Mouse (Mus musculus) limb, embryonic 12.5 days (tissue): ENCODE data around the gene Cadps. TPM values are rescaled to one million over a fixed set of nuclear protein-coding genes. Genes with fewer than 3 reads are reported as not detected.

Source experiments
- ATAC-seq: fragments of 200-750 bp; cut with Nextera tagmentation; 2 replicates; pipeline ENCODE4 v1.8.0; 2017; ENCODE audit warnings: low read depth, moderate TSS enrichment; ENCODE audit not compliant: insufficient number of reproducible peaks, insufficient read depth, low FRiP score, low TSS enrichment
- H3K27ac ChIP-seq: fragments of 300-500 bp; sonication (generic); 2 replicates; pipeline ENCODE4 v1.5.1; 2016; ENCODE audit warnings: mild to moderate bottlenecking, moderate library complexity
- H3K27me3 ChIP-seq: fragments of 300-500 bp; sonication (generic); 2 replicates; pipeline ENCODE4 v1.6.1; 2016; ENCODE audit warnings: mild to moderate bottlenecking, moderate library complexity
- H3K36me3 ChIP-seq: fragments of 300-500 bp; sonication (generic); 2 replicates; pipeline ENCODE4 v1.6.1; 2016; ENCODE audit warnings: mild to moderate bottlenecking, moderate library complexity
- H3K4me1 ChIP-seq: fragments of 300-500 bp; sonication (generic); replicated peaks from 2 replicates; pipeline ENCODE4 v1.6.1; 2016
- H3K4me2 ChIP-seq: fragments of 300-500 bp; sonication (generic); 2 replicates; pipeline ENCODE4 v1.6.1; 2016; ENCODE audit warnings: mild to moderate bottlenecking, moderate library complexity
- H3K4me3 ChIP-seq: fragments of 300-500 bp; sonication (generic); replicated peaks from 2 replicates; pipeline ENCODE4 v1.5.1; 2016; ENCODE audit warnings: mild to moderate bottlenecking
- H3K9ac ChIP-seq: fragments of 300-500 bp; sonication (generic); replicated peaks from 2 replicates; pipeline ENCODE4 v1.6.1; 2016; ENCODE audit warnings: mild to moderate bottlenecking, moderate library complexity
- H3K9me3 ChIP-seq: fragments of 300-500 bp; sonication (generic); 2 replicates; pipeline ENCODE4 v1.6.1; 2016; ENCODE audit warnings: mild to moderate bottlenecking, moderate library complexity
- WGBS: fragments of 180-500 bp; shearing (Covaris S2); methylation state at CpG from one replicate; pipeline ENCODE4 v1.1.7; 2016; 5-methylcytosine and 5-hydroxymethylcytosine counted together
- polyA plus RNA-seq: library from polyadenylated mRNA; unstranded; fragments of >200 nt; fragmentation: Nextera tagmentation; extraction: Ambion mirVana; gene quantifications from 2 replicates; pipeline ENCODE4 v1.2.1, GENCODE M21; 2016

Cadps gene
- polyA plus RNA-seq = 0.40 and 1.1 TPM in 2 replicates

- Histone ChIP-seq H3K9ac (peak within 1 kb of the TSS; percentile 54), H3K27me3 (peaks cover 28% of the 10 kb centered on the region), H3K4me2 (peak within 1 kb of the TSS; percentile 98), H3K4me1 (peaks cover 11% of the 10 kb centered on the region), H3K4me3 (peak within 1 kb of the TSS; percentile 58), H3K9me3 (no peaks in the 10 kb centered on the region), H3K36me3 (no peaks in the 10 kb centered on the region), H3K27ac (no peak within 1 kb of the TSS)
- WGBS = under 1% methylated on average over 58 of the region's 71 CpGs
- peak; percentile 61 for ATAC-seq
Measured at GRCm38 (mm10) chr14:12822491-12823219, at the start of gene Cadps. Cadps (minus strand) TSS chr14:12823079.

GRCm38 (mm10) chr14:12869605-12870004, 46.7 kb upstream of the Cadps start:
- no peak for ATAC-seq
- H3K9me3 ChIP-seq = no peaks in the 10 kb centered on the region
- no peak overlapping the region for H3K4me3 ChIP-seq
- H3K4me1 ChIP-seq = no peaks in the 10 kb centered on the region
- H3K27me3 ChIP-seq = no peaks in the 10 kb centered on the region
- H3K9ac ChIP-seq = no peak overlapping the region
- no peak overlapping the region for H3K4me2 ChIP-seq
- no peaks in the 10 kb centered on the region for H3K36me3 ChIP-seq
- no peak overlapping the region for H3K27ac ChIP-seq
- 100% methylated on average over 1 of the region's 1 CpGs for WGBS

- ATAC-seq = no peak
- H3K36me3 ChIP-seq = no peaks in the 10 kb centered on the region
- 64% methylated on average over 2 of the region's 2 CpGs for WGBS
- H3K4me1 ChIP-seq = no peaks in the 10 kb centered on the region
- H3K4me2 ChIP-seq = no peak overlapping the region
- H3K4me3 ChIP-seq = no peak overlapping the region
- no peak overlapping the region for H3K27ac ChIP-seq
- no peak overlapping the region for H3K9ac ChIP-seq
- no peaks in the 10 kb centered on the region for H3K27me3 ChIP-seq
- no peaks in the 10 kb centered on the region for H3K9me3 ChIP-seq
Measured at GRCm38 (mm10) chr14:12865258-12865657, 42.4 kb upstream of the Cadps start.

- no peak overlapping the region for H3K4me3 ChIP-seq
- no peak for ATAC-seq
Measured at GRCm38 (mm10) chr14:12843860-12844259, 21.0 kb upstream of the Cadps start.

GRCm38 (mm10) chr14:12839471-12839870, 16.6 kb upstream of the Cadps start:
- Histone ChIP-seq H3K9ac (no peak overlapping the region), H3K4me2 (no peak overlapping the region), H3K27me3 (no peaks in the 10 kb centered on the region), H3K9me3 (no peaks in the 10 kb centered on the region), H3K27ac (no peak overlapping the region), H3K36me3 (no peaks in the 10 kb centered on the region), H3K4me1 (no peaks in the 10 kb centered on the region), H3K4me3 (no peak overlapping the region)
- no peak for ATAC-seq
- WGBS = 69% methylated on average over 1 of the region's 1 CpGs

More at GRCm38 (mm10) chr14:12843860-12844259, 21.0 kb upstream of the Cadps start:
- Histone ChIP-seq H3K9me3 (no peaks in the 10 kb centered on the region), H3K27ac (no peak overlapping the region), H3K27me3 (no peaks in the 10 kb centered on the region), H3K9ac (no peak overlapping the region), H3K4me2 (no peak overlapping the region), H3K36me3 (no peaks in the 10 kb centered on the region), H3K4me1 (no peaks in the 10 kb centered on the region)

GRCm38 (mm10) chr14:12838949-12839348, 16.1 kb upstream of the Cadps start:
- H3K27ac ChIP-seq = no peak overlapping the region
- no peak overlapping the region for H3K4me2 ChIP-seq
- H3K9ac ChIP-seq = no peak overlapping the region
- H3K4me1 ChIP-seq = no peaks in the 10 kb centered on the region
- no peaks in the 10 kb centered on the region for H3K27me3 ChIP-seq
- H3K4me3 ChIP-seq = no peak overlapping the region
- no peaks in the 10 kb centered on the region for H3K9me3 ChIP-seq
- ATAC-seq = no peak
- no peaks in the 10 kb centered on the region for H3K36me3 ChIP-seq

GRCm38 (mm10) chr14:12838323-12838722, 15.4 kb upstream of the Cadps start:
- no peak overlapping the region for H3K27ac ChIP-seq
- no peak for ATAC-seq
- H3K4me2 ChIP-seq = no peak overlapping the region
- no peaks in the 10 kb centered on the region for H3K27me3 ChIP-seq
- no peaks in the 10 kb centered on the region for H3K4me1 ChIP-seq
- H3K36me3 ChIP-seq = no peaks in the 10 kb centered on the region
- H3K4me3 ChIP-seq = no peak overlapping the region
- no peak overlapping the region for H3K9ac ChIP-seq
- H3K9me3 ChIP-seq = no peaks in the 10 kb centered on the region

GRCm38 (mm10) chr14:12837902-12838301, 15.0 kb upstream of the Cadps start:
- H3K9me3 ChIP-seq = no peaks in the 10 kb centered on the region
- H3K9ac ChIP-seq = no peak overlapping the region
- H3K4me2 ChIP-seq = no peak overlapping the region
- no peak overlapping the region for H3K4me3 ChIP-seq
- no peak for ATAC-seq
- no peaks in the 10 kb centered on the region for H3K27me3 ChIP-seq
- 45% methylated on average over 1 of the region's 1 CpGs for WGBS
- H3K27ac ChIP-seq = no peak overlapping the region
- H3K4me1 ChIP-seq = no peaks in the 10 kb centered on the region
- H3K36me3 ChIP-seq = no peaks in the 10 kb centered on the region

GRCm38 (mm10) chr14:12823781-12824180, 902 bp upstream of the Cadps start:
- H3K27ac ChIP-seq = no peak overlapping the region
- ATAC-seq = no peak
- 13% methylated on average over 6 of the region's 6 CpGs for WGBS
- no peak overlapping the region for H3K4me3 ChIP-seq
- H3K4me2 ChIP-seq = no peak overlapping the region
- peaks cover 28% of the 10 kb centered on the region for H3K27me3 ChIP-seq
- H3K9me3 ChIP-seq = no peaks in the 10 kb centered on the region
- peaks cover 11% of the 10 kb centered on the region for H3K4me1 ChIP-seq
- H3K9ac ChIP-seq = no peak overlapping the region
- H3K36me3 ChIP-seq = no peaks in the 10 kb centered on the region

GRCm38 (mm10) chr14:12821831-12822490, 918 bp downstream of the Cadps start:
- WGBS = under 1% methylated on average over 55 of the region's 58 CpGs
- peak overlapping the region; percentile 98 for H3K4me2 ChIP-seq
- H3K4me1 ChIP-seq = peaks cover 11% of the 10 kb centered on the region
- peak; percentile 67; the same call in 1 of the 2 replicates for ATAC-seq
- H3K27me3 ChIP-seq = peaks cover 28% of the 10 kb centered on the region
- H3K4me3 ChIP-seq = peak overlapping the region; percentile 58
- no peak overlapping the region for H3K27ac ChIP-seq
- no peaks in the 10 kb centered on the region for H3K9me3 ChIP-seq
- no peaks in the 10 kb centered on the region for H3K36me3 ChIP-seq
- peak overlapping the region; percentile 54 for H3K9ac ChIP-seq

GRCm38 (mm10) chr14:12821156-12821813, 1.6 kb downstream of the Cadps start:
- H3K4me1 ChIP-seq = peaks cover 11% of the 10 kb centered on the region
- peak overlapping the region; percentile 54 for H3K9ac ChIP-seq
- peaks cover 28% of the 10 kb centered on the region for H3K27me3 ChIP-seq
- peak overlapping the region; percentile 98 for H3K4me2 ChIP-seq
- no peak for ATAC-seq
- H3K27ac ChIP-seq = no peak overlapping the region
- WGBS = 0% methylated on average over 13 of the region's 13 CpGs
- no peaks in the 10 kb centered on the region for H3K36me3 ChIP-seq
- H3K9me3 ChIP-seq = no peaks in the 10 kb centered on the region
- peak overlapping the region; percentile 58 for H3K4me3 ChIP-seq
